Mouse (Mus musculus) gastrocnemius, adult 2 months (tissue): Measurements from ENCODE around the gene Ccdc69. TPM values are rescaled to one million over a fixed set of nuclear protein-coding genes. Genes with fewer than 3 reads are reported as not detected.

Experiments
- DNase-seq: peaks from one replicate; pipeline ENCODE4 v3.0.0; 2022
- H3K27ac ChIP-seq: fragments of 200-600 bp; 2 replicates; pipeline ENCODE4 v1.8.1; 2022; ENCODE audit warnings: mild to moderate bottlenecking
- H3K4me3 ChIP-seq: fragments of 200-600 bp; 2 replicates; pipeline ENCODE4 v1.8.1; 2022; ENCODE audit warnings: mild to moderate bottlenecking, moderate library complexity
- CTCF ChIP-seq: fragments of 200-600 bp; IDR thresholded peaks from 2 replicates; pipeline ENCODE4 v1.8.1; 2022; ENCODE audit warnings: antibody characterized with exemption, mild to moderate bottlenecking, moderate library complexity
- intact Hi-C: fragments of 180-260 bp; cut with DNase I; formaldehyde crosslinking; loops from one replicate; pipeline ENCODE4 v1.15.1; 2025
- total RNA-seq, 2 experiments: library from RNA; stranded (reverse); gene quantifications; 2 replicates each; pipeline ENCODE4 v1.2.3; 2021

Ccdc69 gene
- total RNA-seq, 2 experiments from 2014 or later: 3.6 to 3.9 TPM

- DNase-seq: peak; percentile 64
- intact Hi-C loops: no loop called here
- TF ChIP-seq CTCF: no peak
- Histone ChIP-seq H3K4me3 (peak overlapping the region; percentile 2; the same call in 1 of the 2 replicates), H3K27ac (peak overlapping the region; percentile 83)
Observed at GRCm38 (mm10) chr11:55060802-55061201, 17.1 kb downstream of the Ccdc69 start.

- H3K4me3 ChIP-seq: no peak overlapping the region
- no peak for DNase-seq
- peak; percentile 37 for TF ChIP-seq CTCF
- H3K27ac ChIP-seq: no peak overlapping the region
- intact Hi-C loops: no loop called here
Observed at GRCm38 (mm10) chr11:55057511-55057910, 20.4 kb downstream of the Ccdc69 start.

DNA sequence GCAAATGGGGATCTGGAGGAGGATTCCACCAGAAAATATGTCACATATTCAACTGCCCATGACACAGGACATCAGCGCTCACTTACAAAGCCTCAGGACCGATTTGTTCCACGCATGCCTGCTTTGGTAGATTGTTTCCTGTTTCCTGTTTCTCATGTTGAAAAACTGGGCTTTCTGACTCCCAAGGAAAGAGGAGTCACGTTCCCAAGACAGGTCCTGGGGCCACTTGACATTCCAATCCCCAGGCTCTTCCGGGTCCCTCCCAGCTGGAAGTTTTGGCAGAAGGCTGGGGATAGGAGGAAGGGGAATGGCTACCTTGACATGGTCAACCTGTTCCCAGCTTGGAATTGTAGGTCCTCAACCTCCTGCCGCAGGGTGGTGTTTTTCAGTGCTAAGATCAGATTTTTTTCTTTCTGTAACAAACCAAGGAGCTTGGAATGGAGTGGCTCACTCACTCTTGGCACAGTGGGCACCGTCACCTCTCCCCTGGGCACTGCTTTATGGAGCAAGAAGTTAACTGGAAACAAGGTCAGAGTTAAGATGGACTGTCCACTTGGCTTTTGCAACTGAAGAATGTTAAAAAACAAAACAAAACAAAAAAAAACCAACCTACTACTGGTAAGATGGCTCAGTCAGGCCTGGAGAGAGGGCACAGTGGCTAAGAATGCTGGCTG, 27.0 kb downstream of the Ccdc69 start:
- intact Hi-C loops: no loop called here
- no peak overlapping the region; the same call in 1 of the 2 replicates for H3K27ac ChIP-seq
- DNase-seq: no peak
- no peak overlapping the region for H3K4me3 ChIP-seq
- no peak for TF ChIP-seq CTCF

GRCm38 (mm10) chr11:55046600-55046999, 31.3 kb downstream of the Ccdc69 start:
- peak; percentile 82 for TF ChIP-seq CTCF
- Histone ChIP-seq H3K4me3 (no peak overlapping the region), H3K27ac (no peak overlapping the region)
- intact Hi-C loops: loop anchor here (1.0 kb wide), 1 partner anchor 41 kb away; no protein-coding TSS in a partner anchor
- DNase-seq: peak; percentile 82

DNA sequence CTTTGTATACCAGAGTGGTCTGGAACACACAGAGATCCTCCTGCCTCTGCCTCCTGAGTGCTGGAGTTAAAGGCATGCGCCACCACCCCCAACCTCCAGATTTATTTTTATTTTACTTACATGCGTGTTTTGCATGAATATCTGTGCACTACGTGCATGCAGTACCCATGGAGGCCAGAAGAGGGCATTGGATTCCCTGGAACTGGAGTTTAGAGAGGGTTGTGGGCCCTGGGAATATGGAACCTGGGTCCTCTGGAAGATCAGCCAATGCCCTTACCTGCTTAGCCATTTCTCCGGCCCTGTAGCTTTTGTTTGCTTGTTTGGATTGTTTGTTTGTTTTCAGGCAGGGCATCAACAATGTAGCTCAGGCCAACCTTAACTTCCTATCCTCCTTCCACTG, 36.6 kb downstream of the Ccdc69 start:
- no peak for DNase-seq
- Histone ChIP-seq H3K27ac (no peak overlapping the region), H3K4me3 (no peak overlapping the region)
- intact Hi-C loops: no loop called here
- TF ChIP-seq CTCF: peak; percentile 63

GRCm38 (mm10) chr11:55039591-55039990, 38.3 kb downstream of the Ccdc69 start:
- peak; percentile 91 for TF ChIP-seq CTCF
- H3K4me3 ChIP-seq: no peak overlapping the region
- intact Hi-C loops: loop anchor here (1.0 to 5.0 kb wide), 2 partner anchors 41 to 107 kb away; no protein-coding TSS in a partner anchor
- H3K27ac ChIP-seq: no peak overlapping the region
- DNase-seq: peak; percentile 86

- intact Hi-C loops: loop anchor here (5.0 kb wide), 1 partner anchor 104 kb away; no protein-coding TSS in a partner anchor
Observed at GRCm38 (mm10) chr11:55036601-55037000, 41.3 kb downstream of the Ccdc69 start.

DNA sequence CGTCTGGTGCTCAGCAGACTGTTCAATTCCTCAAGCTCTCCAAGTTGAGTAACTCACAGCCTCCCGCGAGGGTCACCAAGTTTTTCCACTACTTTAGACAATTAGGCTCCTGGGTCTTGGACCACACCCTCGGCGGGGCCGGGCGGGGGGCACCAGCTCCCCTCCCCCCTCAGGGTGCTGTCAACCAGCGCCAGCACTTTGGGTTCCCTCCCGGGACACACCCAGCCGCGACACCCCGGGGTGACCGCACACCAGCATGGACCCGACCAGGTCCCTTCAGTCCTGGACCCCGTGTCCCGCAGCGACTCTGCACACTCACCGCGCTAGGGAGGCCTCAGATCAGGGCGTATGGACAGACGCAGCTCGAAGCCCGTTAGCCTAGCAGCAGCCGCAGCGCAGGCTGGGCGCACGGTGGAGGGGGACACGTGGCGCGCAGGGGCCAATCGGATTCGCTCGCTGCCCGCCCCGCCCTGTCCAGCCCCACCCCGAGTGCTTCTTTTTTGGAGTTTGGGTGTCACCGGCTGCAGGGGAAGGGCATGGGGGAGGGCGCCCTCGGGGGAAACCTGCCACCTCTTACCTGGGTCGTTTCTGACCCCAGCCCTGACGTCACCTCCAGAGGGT, 44.8 kb downstream of the Ccdc69 start, which contains the start of gene Anxa6:
Gene Anxa6 (minus strand): TSS at position 406 of the 621 bp plus-strand sequence.
- Histone ChIP-seq H3K4me3 (peak within 1 kb of the TSS; percentile 73), H3K27ac (peak within 1 kb of the TSS; percentile 96)
- peak; percentile 95 for DNase-seq
- no peak for TF ChIP-seq CTCF
- intact Hi-C loops: loop anchor here (2.0 kb wide), 1 partner anchor 16 kb away; no protein-coding TSS in a partner anchor

More at GRCm38 (mm10) chr11:55036601-55037000, 41.3 kb downstream of the Ccdc69 start:
- no peak for DNase-seq
- no peak for TF ChIP-seq CTCF
- no peak overlapping the region for H3K4me3 ChIP-seq
- no peak overlapping the region for H3K27ac ChIP-seq

- no peak for TF ChIP-seq CTCF
- peak overlapping the region; percentile 73 for H3K4me3 ChIP-seq
- peak overlapping the region; percentile 96 for H3K27ac ChIP-seq
- no peak for DNase-seq
- intact Hi-C loops: loop anchor here (2.0 kb wide), 1 partner anchor 15 kb away; no protein-coding TSS in a partner anchor
Observed at GRCm38 (mm10) chr11:55032286-55032685, 45.6 kb downstream of the Ccdc69 start.

DNA sequence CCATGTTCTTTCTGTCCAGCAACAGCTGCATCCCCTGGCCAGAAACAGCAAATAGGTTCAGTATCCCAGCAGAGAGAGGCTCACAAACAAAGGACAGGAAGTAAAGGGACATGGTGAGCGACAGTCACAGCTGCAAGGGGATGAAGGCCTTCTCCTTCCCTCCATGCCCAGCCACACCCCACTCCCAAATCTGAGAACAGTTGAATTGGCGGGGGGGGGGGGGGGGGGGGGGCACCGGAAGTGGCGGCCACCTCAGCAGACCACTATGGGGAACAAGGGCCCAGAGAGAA, 46.0 kb downstream of the Ccdc69 start:
- DNase-seq: no peak
- TF ChIP-seq CTCF: no peak
- H3K27ac ChIP-seq: peak overlapping the region; percentile 96
- intact Hi-C loops: loop anchor here (2.0 kb wide), 1 partner anchor 15 kb away; no protein-coding TSS in a partner anchor
- peak overlapping the region; percentile 73 for H3K4me3 ChIP-seq

DNA sequence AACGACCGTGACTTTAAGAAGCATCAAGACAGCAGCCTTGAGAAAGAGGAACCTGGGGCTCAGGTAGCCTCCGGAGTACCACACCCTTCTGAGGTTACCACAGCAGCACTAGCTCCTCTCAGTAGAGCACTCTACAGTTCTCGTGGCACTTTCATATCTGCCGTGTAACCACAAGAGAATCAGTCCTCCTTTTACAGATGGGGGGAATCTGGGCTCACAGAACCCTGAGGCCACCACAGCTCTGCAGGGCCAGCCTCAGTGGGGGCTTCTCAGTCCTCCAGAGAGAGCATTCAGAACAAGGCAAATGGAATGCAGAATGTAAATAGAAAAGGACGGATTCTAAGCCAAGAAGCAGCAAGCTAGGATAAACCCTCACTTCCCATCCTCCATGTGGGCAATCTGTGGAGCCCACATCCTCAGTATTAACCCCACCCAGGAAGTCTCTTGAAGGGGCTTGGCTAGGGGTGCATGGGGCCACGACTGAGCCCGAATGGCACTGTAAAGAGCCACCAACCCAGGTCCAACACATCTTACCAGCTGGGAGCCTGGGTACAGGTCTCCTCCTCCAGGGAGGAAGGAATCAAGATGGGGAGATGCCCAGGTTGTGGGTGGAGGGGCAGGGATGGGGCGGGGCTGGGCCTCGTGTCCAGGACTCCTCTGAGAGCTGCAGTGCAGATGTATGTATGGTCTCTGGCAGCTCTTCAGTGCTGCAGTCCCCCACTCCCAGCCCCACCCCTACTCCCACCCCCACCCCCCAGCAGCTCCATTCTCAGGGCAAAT, 46.5 kb downstream of the Ccdc69 start:
- intact Hi-C loops: no loop called here

GRCm38 (mm10) chr11:55028509-55028908, 49.4 kb downstream of the Ccdc69 start:
- TF ChIP-seq CTCF: no peak
- H3K27ac ChIP-seq: peak overlapping the region; percentile 90
- no peak overlapping the region for H3K4me3 ChIP-seq
- DNase-seq: no peak
- intact Hi-C loops: no loop called here

More for the DNA sequence above, 46.5 kb downstream of the Ccdc69 start:
- no peak for TF ChIP-seq CTCF
- H3K4me3 ChIP-seq: peak overlapping the region; percentile 73
- DNase-seq: no peak
- peak overlapping the region; percentile 96 for H3K27ac ChIP-seq
